In genomic region chr13:21200043-21200999, GRCm38 (mm10) we compare ENCODE assay signal across 8 mouse cellular contexts. TPM values are rescaled to one million over a fixed set of nuclear protein-coding genes. Genes with fewer than 3 reads are reported as not detected.
DNase-seq lines count a peak whose midpoint lies in the region; ATAC-seq and TF ChIP-seq lines count a peak whose summit lies in the region.

No protein-coding gene starts in this region.

- peak overlapping the region; percentile 63 for H3K9ac ChIP-seq in forebrain, postnatal 0 days
- H3K9ac ChIP-seq in lung, embryonic 16.5 days (ENCODE audit: low read length): peak overlapping the region; percentile 74

- DNase-seq in G1E (ENCODE audit: low spot score): peak; percentile 55
- peak; percentile 93 to 98 for DNase-seq in cerebellum, adult 18-20 months
- DNase-seq in forebrain, postnatal 0 days: peak; percentile 97
- peak; percentile 96 for DNase-seq in layer of hippocampus, adult 9-10 months (ENCODE audit: low spot score)
- peak; percentile 97 for DNase-seq in ovary, postnatal 10 days (ENCODE audit: low spot score)
- peak; percentile 83 to 91 for DNase-seq in thymus, postnatal 10 days (ENCODE audit: low spot score in 2 of 2)

- peak; percentile 66 for ATAC-seq in G1E (ENCODE audit: extremely low read depth, insufficient number of reproducible peaks, low FRiP score, poor library complexity, severe bottlenecking)
- ATAC-seq in forebrain, postnatal 0 days: peak; percentile 97
- ATAC-seq in hematopoietic stem cell, adult 5-6 weeks (replicated peaks in 1 of 2; ENCODE audit: insufficient read depth in 1 of 2, low FRiP score in 2 of 2, low TSS enrichment in 1 of 2, low read depth in 1 of 2, poor library complexity in 2 of 2, severe bottlenecking in 2 of 2): peak; percentile 86 to 93
- peak; percentile 96 for ATAC-seq in lung, embryonic 16.5 days (ENCODE audit: low read depth)

- H3K9me3 ChIP-seq in G1E (replicated peaks): no peaks in the 10 kb centered on the region
- H3K9me3 ChIP-seq in forebrain, postnatal 0 days (ENCODE audit: low read length): no peaks in the 10 kb centered on the region
- H3K9me3 ChIP-seq in lung, embryonic 16.5 days (ENCODE audit: control insufficient read depth, low read length): no peaks in the 10 kb centered on the region; the same call in 1 of the 2 replicates

- H3K4me1 ChIP-seq in G1E (ENCODE audit: insufficient read depth, low read depth, low read length): peaks cover 13% of the 10 kb centered on the region; the same call in 1 of the 2 replicates
- H3K4me1 ChIP-seq in forebrain, postnatal 0 days (ENCODE audit: insufficient read depth): no peaks in the 10 kb centered on the region
- H3K4me1 ChIP-seq in lung, embryonic 16.5 days (replicated peaks; ENCODE audit: control insufficient read depth, insufficient read depth, low read length): peaks cover 6% of the 10 kb centered on the region

- H3K4me2 ChIP-seq in forebrain, postnatal 0 days (ENCODE audit: low read depth): peak overlapping the region; percentile 67
- H3K4me2 ChIP-seq in lung, embryonic 16.5 days (ENCODE audit: low read depth, low read length): peak overlapping the region; percentile 59

- TF ChIP-seq CTCF in G1E (IDR thresholded peaks at IDR 0.05; ENCODE audit: low read depth, low read length): peak; percentile 75
- peak; percentile 93 for TF ChIP-seq CTCF in forebrain, postnatal 0 days (IDR thresholded peaks at IDR 0.05; ENCODE audit: low read depth)

- peaks cover 9% of the 10 kb centered on the region for H3K36me3 ChIP-seq in G1E (replicated peaks)
- peaks cover 3% of the 10 kb centered on the region; the same call in 1 of the 2 replicates for H3K36me3 ChIP-seq in forebrain, postnatal 0 days (ENCODE audit: insufficient read depth)
- H3K36me3 ChIP-seq in lung, embryonic 16.5 days (ENCODE audit: control insufficient read depth, insufficient read depth, low read length): no peaks in the 10 kb centered on the region

- H3K4me3 ChIP-seq in G1E (ENCODE audit: low read depth, low read length): peak overlapping the region; percentile 81
- H3K4me3 ChIP-seq in forebrain, postnatal 0 days (ENCODE audit: low read depth, low read length): peak overlapping the region; percentile 71
- H3K4me3 ChIP-seq in lung, embryonic 16.5 days (ENCODE audit: low read length): peak overlapping the region; percentile 72

- peak overlapping the region; percentile 74 for H3K27ac ChIP-seq in forebrain, postnatal 0 days (ENCODE audit: low read depth, low read length)
- peak overlapping the region; percentile 65 for H3K27ac ChIP-seq in lung, embryonic 16.5 days (ENCODE audit: low read length)

- 3% methylated on average over 48 of the region's 48 CpGs for WGBS in forebrain, postnatal 0 days
- WGBS in lung, embryonic 16.5 days: 4% methylated on average over 48 of the region's 48 CpGs

- peaks cover 9% of the 10 kb centered on the region for H3K27me3 ChIP-seq in G1E (ENCODE audit: insufficient read depth, low read length)
- H3K27me3 ChIP-seq in forebrain, postnatal 0 days (ENCODE audit: insufficient read depth, low read length): no peaks in the 10 kb centered on the region
- H3K27me3 ChIP-seq in lung, embryonic 16.5 days (ENCODE audit: control insufficient read depth, insufficient read depth, low read depth, low read length): no peaks in the 10 kb centered on the region

RNA-seq across cellular contexts. Expression of gene Trim27, which starts 21.1 kb away (rescaled TPM):
- 91.5 and 93.2 TPM in 2 replicates for total RNA-seq in G1E (2014; fragmentation: Nextera tagmentation)
- total RNA-seq in G1E (2017): 173 and 196 TPM in 2 replicates
- 139 and 188 TPM in 2 replicates for polyA plus RNA-seq in G1E (2012)
- total RNA-seq in forebrain, postnatal 0 days (2014; rRNA removed): 81.7 and 90.9 TPM in 2 replicates
- polyA plus RNA-seq in forebrain, postnatal 0 days (2015; fragmentation: Nextera tagmentation; extraction: Ambion mirVana): 72.7 and 85.3 TPM in 2 replicates
- total RNA-seq in hematopoietic stem cell, adult 5-6 weeks (2017): 150 and 162 TPM in 2 replicates
- 105 and 108 TPM in 2 replicates for polyA plus RNA-seq in lung, embryonic 16.5 days (2015; fragmentation: Nextera tagmentation; extraction: Ambion mirVana)

RNA-seq across cellular contexts. Expression of gene Olfr1368, which starts 54.7 kb away (rescaled TPM):
- total RNA-seq in G1E (2014; fragmentation: Nextera tagmentation) (not detected in 2 replicates), G1E (2017) (0.11 TPM in 1 of 2 replicates, not detected in the other)
- not detected in 2 replicates for polyA plus RNA-seq in G1E (2012)
- total RNA-seq in forebrain, postnatal 0 days (2014; rRNA removed): not detected in 2 replicates
- not detected in 2 replicates for polyA plus RNA-seq in forebrain, postnatal 0 days (2015; fragmentation: Nextera tagmentation; extraction: Ambion mirVana)
- total RNA-seq in hematopoietic stem cell, adult 5-6 weeks (2017): not detected in 2 replicates
- polyA plus RNA-seq in lung, embryonic 16.5 days (2015; fragmentation: Nextera tagmentation; extraction: Ambion mirVana): not detected in 2 replicates

Comparison
In these comparisons a context has a peak if more than half of its experiments do, and no peak if none do; other contexts are left out.
1. Peak in every context shown above with its lines: DNase-seq, ATAC-seq, H3K4me3 ChIP-seq and H3K27ac ChIP-seq.